Mouse (Mus musculus): Measurements from ENCODE around the gene Kmt2d.

- TF ChIP-seq ZKSCAN1 (IDR thresholded peaks at IDR 0.05; ENCODE audit: borderline replicate concordance, low read depth, low read length) (no peak), ZMIZ1 (IDR thresholded peaks at IDR 0.05; ENCODE audit: low read depth, low read length) (no peak), POLR2A (IDR thresholded peaks at IDR 0.05; ENCODE audit: low read depth, low read length) (peak; percentile 23; the same call in 1 of the 2 replicates), CTCF (conservative IDR thresholded peaks at IDR 0.05 in 1 of 2, IDR thresholded peaks at IDR 0.05 in 1 of 2; ENCODE audit: low read depth in 2 of 2, low read length in 2 of 2) (no peak), NRF1 (IDR thresholded peaks at IDR 0.05; ENCODE audit: low read depth, low read length) (peak; percentile 91), ZC3H11A (IDR thresholded peaks at IDR 0.05; ENCODE audit: low read depth, low read length) (no peak), MAX (IDR thresholded peaks at IDR 0.05; ENCODE audit: low read length) (no peak), TCF12 (IDR thresholded peaks at IDR 0.05; ENCODE audit: low read depth, low read length) (no peak)
Measured at GRCm38 (mm10) chr15:98867321-98867720, 3.7 kb downstream of the Kmt2d start.
